Mouse (Mus musculus): Measurements from ENCODE around the gene Gli3.

- TF ChIP-seq CTCF (IDR thresholded peaks at IDR 0.05; ENCODE audit: extremely low read depth, insufficient read depth, insufficient read length, insufficient replicate concordance) (no peak), POLR2A (IDR thresholded peaks at IDR 0.05; ENCODE audit: low read depth, low read length) (no peak)
Measured at GRCm38 (mm10) chr13:15683006-15683405, 220.0 kb downstream of the Gli3 start.

All from spleen, adult 2 months (tissue).